Mouse (Mus musculus) adrenal gland, postnatal 10 days (tissue): Measurements from ENCODE around the gene D430019H16Rik. TPM values are rescaled to one million over a fixed set of nuclear protein-coding genes. Genes with fewer than 3 reads are reported as not detected.

Experiments used
- DNase-seq: peaks from one replicate; pipeline ENCODE4 v3.0.0; 2021; ENCODE audit warnings: mixed read lengths
- total RNA-seq, 2 experiments: library from RNA; stranded (reverse); gene quantifications; 2 replicates each; pipeline ENCODE4 v1.2.3; 2021

Gene D430019H16Rik
- total RNA-seq, 2 experiments from 2014 or later = 6.0 to 8.0 TPM

DNA sequence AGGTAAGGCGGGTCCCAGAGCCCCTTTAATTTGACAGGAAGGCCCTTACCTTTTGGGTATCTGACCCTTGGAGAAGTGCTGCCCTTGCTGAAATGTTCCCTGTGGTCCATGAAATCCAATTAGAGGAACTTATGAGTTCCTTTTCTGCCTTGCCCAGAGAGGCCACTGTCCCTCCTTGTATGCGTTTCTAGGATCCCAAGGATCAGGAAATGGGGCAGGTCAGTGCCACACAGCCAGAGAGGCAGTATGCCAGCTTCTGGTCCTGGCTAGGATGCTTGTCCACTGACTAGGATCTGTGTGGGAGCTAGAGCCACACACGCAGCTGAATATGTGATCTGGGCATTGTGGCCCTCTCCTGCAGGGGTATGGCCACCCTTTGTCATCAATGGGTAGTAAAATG, 36.6 kb downstream of the D430019H16Rik start:
- DNase-seq = no peak

DNA sequence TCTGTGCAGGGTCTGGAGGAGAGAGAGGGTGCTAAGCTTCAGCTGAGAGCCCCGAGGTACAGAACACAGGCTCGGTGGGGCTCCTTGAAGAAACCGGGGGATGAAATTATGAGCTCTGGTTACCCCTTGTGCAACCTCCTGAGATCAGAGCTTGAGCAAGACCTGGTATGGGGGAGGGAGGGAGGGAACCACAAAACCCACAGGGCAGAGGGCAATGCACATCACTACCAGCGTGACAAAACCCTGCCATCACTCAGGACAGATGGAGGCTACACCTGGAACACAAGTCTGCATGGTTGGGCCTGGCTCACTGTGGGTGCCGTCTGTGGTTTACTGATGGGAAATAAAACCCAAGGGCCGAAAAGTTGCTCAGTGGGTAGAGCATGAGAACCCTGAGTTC, 37.1 kb downstream of the D430019H16Rik start:
- DNase-seq = no peak

DNA sequence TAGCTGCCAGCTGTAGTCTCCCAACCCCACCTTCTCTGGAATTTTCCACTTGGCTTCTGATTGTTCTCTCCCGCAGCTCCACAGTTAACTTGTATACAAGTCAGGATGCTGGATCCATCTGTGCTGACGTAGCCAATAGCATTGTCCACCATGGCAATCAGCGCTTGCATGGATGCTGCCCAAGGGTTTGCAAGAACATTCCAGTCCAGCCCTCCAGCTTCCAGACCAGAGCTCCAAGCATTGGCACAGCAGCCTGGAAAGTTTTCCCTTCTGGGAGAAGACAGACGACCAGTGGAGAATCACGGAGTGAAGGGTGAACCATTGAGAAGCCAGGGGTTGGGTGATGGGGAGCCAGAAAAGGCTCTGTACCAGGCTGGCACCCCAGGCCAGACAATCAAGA, 41.1 kb downstream of the D430019H16Rik start:
- DNase-seq = no peak

DNA sequence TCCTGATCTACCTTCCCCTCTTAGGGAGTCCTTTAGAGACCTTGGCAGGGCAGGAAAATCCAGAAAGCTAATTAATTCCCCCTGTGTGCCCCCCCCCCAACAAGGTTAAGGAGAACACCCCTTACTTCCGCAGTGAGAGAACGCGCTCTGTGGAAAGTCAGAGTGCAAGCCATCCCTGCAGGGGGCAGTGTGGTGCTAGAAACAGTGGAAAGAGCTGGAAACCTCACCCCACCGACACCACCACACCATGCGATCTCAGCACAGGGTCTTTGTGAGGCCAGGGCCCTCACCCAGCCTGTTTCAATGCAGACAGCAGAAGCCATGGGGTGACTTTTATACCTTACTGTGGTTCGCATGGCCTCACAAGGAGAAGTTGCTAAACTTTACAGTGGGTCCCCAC, 44.2 kb downstream of the D430019H16Rik start:
- DNase-seq = peak; percentile 91

DNA sequence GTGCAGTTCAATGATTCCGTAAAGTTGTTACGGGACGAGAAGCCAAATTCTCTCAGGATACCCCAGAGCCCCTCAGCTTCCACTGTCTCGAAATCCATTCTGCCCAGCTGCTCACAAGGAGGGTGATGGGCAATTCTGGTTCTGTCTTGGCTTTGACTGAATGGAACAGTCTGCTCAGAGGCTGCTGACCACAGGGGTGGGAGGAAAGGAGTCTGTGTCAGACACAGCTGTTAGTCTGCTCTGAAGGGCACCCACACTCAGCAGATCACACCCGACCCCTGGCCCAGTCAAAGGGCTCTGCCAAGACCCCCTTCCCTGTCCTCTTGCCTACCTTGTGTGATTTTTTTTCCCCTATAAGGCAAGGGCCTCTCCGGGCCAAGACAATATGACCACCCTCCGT, 44.8 kb downstream of the D430019H16Rik start:
- DNase-seq = no peak

DNA sequence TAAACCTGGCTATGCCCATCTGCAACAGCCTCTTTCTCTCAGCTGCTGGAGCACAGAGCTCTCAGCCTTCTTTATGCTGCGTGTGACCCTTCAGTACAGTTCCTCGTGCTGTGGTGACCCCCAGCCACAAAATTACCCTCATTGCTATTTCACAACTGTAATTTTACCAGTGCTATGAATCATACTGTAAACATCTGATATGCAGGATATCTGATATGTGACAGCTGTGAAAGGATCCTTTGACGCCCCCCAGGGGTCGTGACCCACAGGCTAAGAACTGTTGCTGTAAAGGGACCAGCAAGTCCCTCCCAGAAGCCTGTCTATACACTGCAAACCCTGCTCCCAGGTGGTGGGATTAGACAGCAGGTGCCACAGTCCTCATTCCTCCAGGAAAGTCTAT, 45.2 kb downstream of the D430019H16Rik start:
- no peak for DNase-seq

DNA sequence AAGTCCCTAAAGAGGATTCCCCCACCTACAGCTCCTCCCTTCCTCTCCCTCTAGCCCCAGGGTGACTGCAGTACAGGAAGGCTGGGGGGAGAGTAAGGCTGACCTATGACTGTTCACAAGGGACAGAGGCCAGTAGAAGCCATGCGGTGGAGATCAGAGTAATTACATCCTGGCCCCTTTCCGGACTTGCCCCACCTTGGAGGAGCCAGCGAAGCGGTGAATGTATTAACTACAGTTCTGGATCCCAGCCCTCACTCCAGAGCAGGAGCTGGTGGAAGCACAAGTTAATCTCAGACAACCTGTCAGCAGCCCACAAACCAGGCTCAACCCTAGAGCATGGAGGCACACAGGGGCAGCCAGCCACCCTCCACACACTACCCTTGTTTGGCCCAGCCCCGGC, 47.3 kb downstream of the D430019H16Rik start:
- DNase-seq = no peak

DNA sequence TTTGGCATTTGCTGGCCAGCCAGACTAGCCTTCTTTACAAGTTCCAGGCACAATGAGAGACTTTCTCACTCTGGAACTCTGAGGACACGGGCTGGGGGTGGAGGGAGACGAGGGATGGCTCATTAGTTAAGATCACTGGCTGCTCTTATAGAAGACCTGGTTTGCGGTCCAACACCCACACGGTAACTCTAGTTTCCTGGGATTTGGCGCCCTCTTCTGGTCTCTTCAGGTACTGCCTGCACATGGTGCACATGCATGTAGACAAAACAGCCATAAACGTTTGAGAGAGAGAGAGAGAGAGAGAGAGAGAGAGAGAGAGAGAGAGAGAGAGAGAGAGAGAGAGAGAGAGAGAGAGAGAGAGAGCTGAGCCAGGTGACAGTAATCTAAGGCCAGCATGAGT, 51.1 kb downstream of the D430019H16Rik start:
- DNase-seq = no peak

DNA sequence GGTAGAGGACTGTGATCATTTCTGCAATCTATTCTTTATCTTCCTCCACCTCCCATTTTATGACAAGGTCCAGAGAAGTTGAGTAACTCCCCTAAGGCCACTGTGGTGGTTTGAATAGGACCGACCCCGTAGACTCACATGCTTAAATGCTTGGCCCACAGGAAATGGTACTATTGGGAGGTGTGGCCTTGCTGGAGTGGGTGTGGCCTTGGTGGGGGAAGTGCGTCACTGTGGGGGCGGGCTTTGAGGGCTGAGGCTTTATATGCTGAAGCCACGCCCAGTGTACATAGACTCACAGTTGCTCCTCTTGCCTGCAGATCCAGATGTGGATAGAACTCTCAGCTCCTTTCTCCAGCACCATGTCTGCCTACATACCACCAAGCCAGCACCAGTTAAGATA, 57.5 kb downstream of the D430019H16Rik start:
- no peak for DNase-seq

DNA sequence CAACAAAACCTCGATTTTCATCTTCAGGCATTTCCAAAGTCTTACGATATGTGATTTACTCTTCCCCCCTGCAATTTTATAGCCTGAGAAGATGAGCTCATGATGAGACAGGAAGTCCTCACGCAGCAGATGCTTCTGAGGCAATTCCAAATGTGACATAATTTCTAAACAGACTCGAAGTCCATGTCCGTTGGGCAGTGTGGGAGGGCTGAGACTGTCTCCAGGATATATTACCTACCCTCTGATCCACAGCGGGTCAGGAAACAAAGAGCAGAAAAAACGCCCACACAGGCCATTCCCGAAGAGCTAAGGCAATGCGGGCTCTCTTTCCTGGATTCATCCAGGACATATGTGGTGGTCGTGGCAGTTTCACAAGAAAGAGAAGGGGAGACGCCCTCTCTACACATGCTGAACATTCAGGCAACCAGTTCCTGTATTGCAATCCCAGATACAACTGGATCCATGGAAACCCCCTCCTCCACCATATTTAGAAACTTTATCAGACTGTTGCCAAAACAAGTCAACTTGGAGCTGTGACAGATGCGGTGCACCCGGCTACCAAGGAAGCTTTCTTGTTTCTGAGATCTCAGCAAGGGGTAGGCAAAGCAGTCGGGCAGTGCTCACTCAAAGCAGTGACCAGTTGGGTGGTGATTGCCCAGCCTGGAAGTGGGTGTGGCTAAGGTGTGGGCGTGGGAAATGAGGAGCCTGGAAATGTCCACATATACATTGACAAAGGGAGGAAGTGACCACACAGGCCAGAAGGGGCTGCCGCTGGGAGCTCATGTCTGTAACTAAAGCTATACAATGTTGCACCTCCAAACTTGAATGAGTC, 58.2 kb downstream of the D430019H16Rik start:
- DNase-seq = no peak

DNA sequence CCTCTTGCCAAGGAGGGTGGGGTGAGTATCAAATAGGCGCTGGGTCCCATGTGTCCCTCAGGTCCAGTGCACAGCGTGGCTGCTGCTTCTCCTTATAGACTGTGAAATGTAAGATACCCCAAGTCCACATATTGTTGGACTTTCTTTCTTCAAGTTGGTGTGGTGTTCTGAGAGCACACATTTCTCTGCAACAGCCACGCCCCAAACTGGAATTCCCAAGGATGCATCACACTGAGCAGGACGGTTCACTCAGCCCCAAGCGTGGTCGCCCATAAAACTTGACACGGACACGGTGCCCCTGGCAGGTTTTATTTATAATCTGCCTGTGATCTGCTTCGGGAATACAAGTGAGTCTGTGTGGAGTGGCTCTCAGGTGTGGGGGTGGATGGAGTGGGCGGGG, 60.5 kb downstream of the D430019H16Rik start:
- no peak for DNase-seq

DNA sequence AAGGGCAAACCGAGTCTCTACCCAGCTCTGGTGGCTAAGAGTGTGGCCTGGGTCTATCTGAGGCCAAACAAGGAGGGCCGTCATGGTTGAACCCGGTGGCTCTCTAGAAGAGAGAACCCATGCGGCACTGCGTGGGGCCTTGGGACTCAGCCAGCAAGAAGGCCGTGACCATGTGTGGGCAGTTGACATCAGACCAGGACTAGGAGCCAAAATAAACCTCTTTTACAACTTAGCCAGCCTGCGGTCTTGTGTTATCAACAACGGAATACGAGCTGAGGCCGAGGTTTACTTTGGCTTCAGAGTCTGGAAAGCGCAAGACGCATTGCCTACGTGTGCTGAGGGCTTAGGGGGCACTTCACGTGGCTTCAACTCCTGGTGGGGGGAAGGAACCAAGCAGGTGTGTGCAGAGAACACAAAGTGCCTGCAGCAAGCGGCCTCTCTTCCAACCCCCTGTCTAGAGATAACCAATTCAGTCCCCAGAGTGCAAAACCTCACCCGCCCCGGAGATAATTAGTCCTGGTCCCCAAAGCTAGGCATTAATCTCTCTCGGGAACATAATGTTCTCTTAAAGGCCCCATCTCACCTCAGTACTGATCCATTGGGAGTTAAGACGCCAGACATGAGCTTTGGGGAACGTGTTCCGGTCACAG, 63.5 kb downstream of the D430019H16Rik start:
- DNase-seq = peak; percentile 57

DNA sequence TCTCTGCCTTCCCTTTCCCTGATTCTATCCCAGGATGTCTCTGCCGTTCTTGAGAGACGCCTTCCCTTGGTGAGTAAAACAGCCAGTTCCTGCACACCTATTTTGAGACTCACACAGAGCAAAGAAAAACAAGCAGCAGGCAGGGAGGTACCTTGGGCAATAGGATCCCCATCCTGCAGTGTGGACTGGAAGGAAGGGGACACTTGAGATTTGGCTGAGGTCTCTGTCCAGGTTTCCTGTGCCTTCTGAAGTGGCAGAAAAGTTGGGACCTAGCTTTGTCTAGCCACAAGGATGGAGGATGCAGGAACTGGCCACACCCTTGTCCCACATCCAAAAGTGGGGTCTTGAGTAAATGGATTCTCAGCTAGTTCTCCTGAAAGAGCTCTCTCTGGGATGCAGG, 66.2 kb downstream of the D430019H16Rik start:
- no peak for DNase-seq

DNA sequence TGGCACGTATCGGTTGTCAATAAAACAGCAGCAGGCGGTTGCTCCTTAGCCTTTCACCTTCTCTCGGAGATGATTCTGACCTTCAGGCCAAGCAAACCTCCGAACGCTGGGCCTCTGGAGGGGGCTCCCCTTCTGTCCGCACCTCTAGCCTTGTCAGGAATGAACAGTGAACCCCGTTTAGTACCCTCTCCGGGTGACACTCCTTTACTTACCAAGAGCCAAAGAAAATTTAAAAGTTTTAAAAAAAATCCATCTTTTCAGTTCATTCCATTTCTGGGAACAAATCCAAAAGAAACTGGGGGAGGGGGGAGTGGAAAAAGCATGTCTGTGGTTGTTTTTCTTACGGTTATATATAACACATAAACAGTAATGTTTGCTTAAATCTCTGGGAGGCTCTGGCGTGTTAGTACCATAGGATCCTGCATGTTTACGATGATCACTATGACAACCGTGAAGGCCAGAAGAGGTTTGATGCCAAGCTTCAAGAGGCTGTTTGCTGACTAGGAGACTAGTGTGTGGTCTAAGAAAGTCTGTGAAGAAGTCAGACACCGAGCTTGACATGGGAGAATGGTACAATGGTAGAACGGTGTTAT, 67.6 kb downstream of the D430019H16Rik start:
- peak; percentile 21 for DNase-seq

DNA sequence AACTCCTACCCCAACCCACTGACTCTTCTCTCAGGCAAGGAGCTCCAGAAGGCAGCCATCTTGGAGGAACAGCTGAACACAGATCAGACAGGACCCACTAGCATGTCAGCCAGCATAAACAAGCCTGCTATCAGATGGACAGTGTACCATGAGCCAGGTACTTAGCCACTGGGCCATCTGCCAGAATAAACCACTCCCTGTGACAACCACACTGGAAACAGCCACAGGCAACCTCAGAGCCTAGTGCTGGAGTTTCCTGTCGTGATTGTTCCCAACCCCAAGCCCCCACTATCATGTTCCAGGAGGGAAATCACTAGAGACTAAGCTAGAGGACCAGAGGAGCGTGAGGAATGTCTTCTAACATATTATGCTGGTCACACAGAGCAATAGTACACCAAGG, 70.1 kb downstream of the D430019H16Rik start:
- peak; percentile 26 for DNase-seq

DNA sequence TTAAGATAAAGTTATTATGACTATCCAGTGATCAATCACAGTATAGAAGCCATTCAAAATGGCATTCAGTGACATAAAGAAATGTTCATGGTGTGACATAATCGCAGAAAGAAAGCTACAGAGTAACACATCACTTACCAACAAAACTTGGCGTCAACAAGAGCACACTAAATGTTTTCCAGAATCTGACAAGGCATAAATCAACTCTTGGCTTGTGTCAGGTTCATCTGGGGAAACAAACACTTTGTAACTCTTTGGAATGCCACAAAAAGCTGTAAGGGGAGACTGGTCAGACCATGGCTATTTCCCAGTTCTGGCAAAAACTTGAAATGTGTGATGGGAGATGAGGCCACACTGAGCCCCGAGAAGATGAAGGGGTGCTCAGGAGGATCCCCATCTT, 72.5 kb downstream of the D430019H16Rik start:
- no peak for DNase-seq

DNA sequence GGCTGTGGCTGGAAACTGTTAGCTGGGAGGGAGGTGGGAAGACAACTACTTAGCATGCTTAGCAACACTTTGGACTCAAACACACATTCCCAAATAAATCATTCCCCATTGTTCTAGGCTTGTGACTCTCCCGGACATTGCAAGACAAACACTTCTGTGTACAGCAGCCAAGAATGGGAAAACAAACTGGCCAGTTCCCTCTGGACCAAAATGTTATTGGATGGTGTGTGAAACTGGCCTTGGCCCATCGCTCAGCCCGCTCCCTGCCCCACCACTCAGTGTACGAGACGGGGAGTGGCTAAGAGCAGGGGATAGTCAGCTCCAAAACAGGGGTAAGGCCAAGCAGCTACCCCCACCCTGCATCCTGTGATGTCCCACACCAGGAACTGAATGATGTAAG, 73.2 kb downstream of the D430019H16Rik start:
- peak; percentile 39 for DNase-seq

DNA sequence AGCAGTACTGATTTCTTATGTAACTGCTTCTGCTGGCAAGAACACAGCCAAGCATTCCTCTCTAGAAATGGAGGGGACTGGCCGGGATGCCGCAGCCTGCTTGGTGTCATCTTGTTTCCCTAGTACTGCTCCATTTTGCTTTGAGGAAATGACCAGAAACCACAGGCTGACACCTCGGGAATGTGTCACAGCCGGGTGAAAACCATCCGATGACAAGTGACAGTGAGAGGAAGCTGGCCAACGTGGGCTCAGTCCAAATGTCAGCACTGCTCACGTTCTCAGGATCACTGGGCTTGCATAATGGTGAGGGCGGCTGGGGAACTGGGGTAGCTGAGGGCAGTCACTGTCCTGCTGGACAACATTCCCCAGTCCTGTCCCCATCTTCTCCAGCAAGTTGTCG, 75.9 kb downstream of the D430019H16Rik start:
- DNase-seq = no peak

DNA sequence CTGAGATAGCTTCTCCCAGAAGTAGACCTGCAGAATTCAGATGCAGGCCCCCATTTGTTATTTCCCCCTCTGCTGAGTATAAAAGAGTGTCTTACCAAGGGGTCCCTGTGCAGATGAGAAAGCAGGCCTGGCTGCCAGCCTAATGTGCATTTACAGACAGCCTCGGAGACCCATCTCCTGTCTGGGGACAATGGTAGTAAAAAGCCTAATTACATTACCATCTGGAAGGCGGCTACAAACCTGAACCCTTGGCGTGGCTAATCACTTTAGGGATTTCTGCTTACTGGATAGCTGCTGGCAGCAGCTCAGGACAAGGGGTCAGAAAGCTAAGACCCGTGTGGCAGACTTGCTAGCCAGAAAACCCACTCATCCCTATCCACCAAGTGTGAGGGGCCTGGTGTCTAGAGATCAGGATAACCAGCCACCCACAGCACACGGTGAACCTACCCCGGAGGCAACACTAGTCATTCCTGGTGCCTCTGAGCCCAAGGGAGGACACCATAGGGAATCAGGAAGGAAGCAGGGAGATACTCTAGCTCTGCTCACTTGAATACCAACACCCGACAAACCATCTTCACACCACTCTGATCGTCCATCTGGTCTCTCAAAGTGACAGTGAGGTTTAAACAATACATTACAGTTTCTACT, 78.2 kb downstream of the D430019H16Rik start:
- DNase-seq = no peak

DNA sequence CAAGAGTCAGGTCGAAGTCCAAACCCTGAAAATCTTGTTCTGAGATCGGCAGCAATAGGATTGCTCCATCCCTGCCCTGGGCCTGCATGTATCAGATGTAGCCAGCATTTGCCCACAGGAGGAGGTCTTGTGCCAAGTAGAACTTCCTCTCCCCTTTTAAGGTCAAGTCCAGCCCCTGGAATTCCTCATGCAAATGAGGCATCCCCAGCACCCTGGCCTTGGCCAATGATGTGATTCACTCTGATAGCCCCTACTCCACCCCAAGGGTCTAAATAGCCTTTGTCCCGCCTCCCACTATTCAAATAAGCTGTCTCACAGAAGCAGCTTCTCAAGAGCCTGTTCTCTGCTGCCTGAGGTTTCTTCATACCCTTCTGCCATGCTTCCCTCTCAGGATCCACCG, 81.2 kb downstream of the D430019H16Rik start:
- DNase-seq = no peak

DNA sequence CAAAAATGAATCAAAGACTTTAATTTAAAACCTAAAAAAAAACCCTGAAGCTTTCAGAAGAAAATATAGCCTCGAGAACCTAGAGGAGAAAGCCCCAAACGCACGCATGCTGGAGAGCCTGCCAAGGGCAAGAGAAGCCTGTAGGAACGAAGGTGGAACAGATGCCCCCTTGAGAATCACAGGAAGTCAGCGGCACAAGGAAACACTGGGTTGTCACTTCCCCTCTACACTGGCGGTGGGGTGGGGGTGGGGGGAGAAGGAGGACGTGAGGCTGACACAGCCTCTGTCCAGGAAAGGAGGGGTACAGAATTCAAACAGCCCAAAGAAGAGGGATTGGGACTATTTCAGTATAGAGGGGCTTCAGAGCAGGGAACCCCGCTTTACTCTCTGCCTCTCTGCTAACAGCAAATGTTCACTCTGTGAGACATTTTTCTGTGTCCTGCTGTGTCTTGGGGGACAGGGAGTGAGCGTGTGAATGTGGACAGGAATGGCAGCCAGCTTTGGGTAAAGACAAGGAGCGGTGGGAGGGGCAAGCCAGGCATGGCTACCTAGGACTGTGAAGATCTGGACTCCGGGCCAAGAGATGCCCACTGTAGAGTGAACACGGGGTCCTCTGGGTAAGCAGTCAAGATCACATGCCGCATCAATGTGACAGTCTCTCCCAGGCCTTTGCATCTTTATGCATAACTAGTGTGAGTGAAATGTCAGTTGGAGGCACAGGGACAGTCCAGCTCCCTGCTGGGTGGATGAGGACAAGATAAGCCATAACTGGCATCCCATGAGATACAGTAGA, 82.5 kb downstream of the D430019H16Rik start:
- no peak for DNase-seq

DNA sequence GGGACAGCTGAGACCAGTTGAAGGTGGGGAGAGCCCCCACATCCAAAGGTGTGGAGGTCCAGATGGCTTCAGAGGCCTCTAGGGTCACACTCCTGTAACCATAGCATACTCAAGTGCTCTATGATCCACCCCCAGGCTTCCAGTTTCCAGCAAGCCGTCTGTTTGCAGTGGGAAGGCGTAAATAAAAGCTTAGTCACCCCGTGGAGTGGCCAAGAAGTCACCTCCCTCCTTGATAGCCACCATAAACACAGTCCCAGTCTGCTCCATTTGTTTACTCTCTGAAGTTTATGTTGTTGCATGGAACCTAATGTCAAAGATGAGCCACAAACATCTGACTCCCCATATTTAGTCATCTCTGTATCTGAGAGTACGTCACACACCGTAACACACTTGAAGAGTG, 83.5 kb downstream of the D430019H16Rik start:
- no peak for DNase-seq
